Mouse (Mus musculus): ENCODE measurements around the gene Tgfb2. TPM values are rescaled to one million over a fixed set of nuclear protein-coding genes. Genes with fewer than 3 reads are reported as not detected.
A peak's percentile ranks its signal among the peaks of the same experiment; 100 is the strongest.

The Tgfb2 gene
- polyA plus RNA-seq, 1 experiment from 2014 or later, result 50.0 TPM

DNA sequence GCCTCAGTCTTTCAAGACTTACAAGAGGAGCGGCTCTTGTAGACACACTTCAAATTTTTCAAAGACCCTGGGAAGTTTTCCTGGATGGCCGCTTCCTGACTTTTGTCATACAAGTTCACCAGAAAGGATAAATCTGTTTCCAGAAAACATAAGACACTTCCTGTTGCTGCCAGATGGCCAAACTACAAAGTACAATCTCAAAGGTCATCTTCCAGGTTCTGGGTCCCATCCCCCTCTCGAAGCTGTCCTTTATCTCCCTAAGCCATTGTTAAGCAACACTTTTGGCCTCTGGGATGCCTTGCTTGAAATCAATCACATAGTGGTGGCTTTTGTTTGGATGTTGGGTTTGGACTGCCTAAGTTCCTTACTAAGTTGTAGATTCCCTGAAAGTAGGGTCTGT lies 21.7 kb downstream of the Tgfb2 start:
- Histone ChIP-seq H3K4me1 (ENCODE audit: control insufficient read depth in 2 of 2, insufficient read depth in 2 of 2, low read length in 2 of 2) (peaks cover 28 to 61% of the 10 kb centered on the region in 2 experiments), H3K36me3 (ENCODE audit: control insufficient read depth, insufficient read depth, low read length) (no peaks in the 10 kb centered on the region), H3K4me3 (ENCODE audit: control insufficient read depth in 1 of 2, insufficient read depth in 1 of 2, low read depth in 1 of 2, low read length in 2 of 2) (no peak overlapping the region), H3K27ac (replicated peaks in 1 of 2; ENCODE audit: control insufficient read depth in 1 of 2, insufficient read depth in 1 of 2, low read depth in 2 of 2, low read length in 2 of 2) (no peak overlapping the region), H3K9me3 (ENCODE audit: control insufficient read depth, low read length) (no peaks in the 10 kb centered on the region), H3K9ac (ENCODE audit: low read length) (no peak overlapping the region), H3K27me3 (ENCODE audit: control insufficient read depth, insufficient read depth, low read length) (no peaks in the 10 kb centered on the region), H3K4me2 (ENCODE audit: low read length) (no peak overlapping the region)
- no peak for ATAC-seq (ENCODE audit: insufficient number of reproducible peaks, insufficient read depth, low FRiP score, low read depth)
- 77% methylated on average over 3 of the region's 3 CpGs for WGBS

DNA sequence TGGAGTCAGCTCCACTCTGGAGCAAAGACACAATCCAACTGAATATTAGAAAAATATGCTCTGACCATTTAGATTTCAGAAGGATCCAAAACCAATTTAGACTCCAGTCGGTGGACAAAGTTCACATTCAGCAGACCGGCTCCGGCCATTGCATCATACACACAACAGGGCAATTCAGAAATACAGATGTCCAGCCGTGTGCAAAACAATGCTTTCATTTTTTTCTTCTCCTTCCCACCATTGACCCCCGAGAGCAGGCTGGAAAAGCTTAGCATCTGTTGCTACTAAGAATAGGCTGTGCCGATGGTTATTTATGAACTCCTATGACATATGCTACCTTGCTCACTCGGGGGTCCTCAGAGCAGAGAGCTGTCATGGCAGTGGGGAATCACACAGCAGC lies 23.2 kb downstream of the Tgfb2 start:
- 38% methylated on average over 7 of the region's 7 CpGs for WGBS
- Histone ChIP-seq H3K9ac (ENCODE audit: low read length) (peak overlapping the region; percentile 42; the same call in 1 of the 2 replicates), H3K4me2 (ENCODE audit: low read length) (peak overlapping the region; percentile 49), H3K4me3 (ENCODE audit: control insufficient read depth in 1 of 2, insufficient read depth in 1 of 2, low read depth in 1 of 2, low read length in 2 of 2) (no peak overlapping the region), H3K4me1 (ENCODE audit: control insufficient read depth in 2 of 2, insufficient read depth in 2 of 2, low read length in 2 of 2) (peaks cover 26 to 70% of the 10 kb centered on the region in 2 experiments), H3K9me3 (ENCODE audit: control insufficient read depth, low read length) (no peaks in the 10 kb centered on the region), H3K27ac (replicated peaks in 1 of 2; ENCODE audit: control insufficient read depth in 1 of 2, insufficient read depth in 1 of 2, low read depth in 2 of 2, low read length in 2 of 2) (peak overlapping the region; percentile 42 to 63; a peak in 3 of 4 replicates), H3K36me3 (ENCODE audit: control insufficient read depth, insufficient read depth, low read length) (no peaks in the 10 kb centered on the region), H3K27me3 (ENCODE audit: control insufficient read depth, insufficient read depth, low read length) (no peaks in the 10 kb centered on the region)
- no peak for ATAC-seq (ENCODE audit: insufficient number of reproducible peaks, insufficient read depth, low FRiP score, low read depth)

DNA sequence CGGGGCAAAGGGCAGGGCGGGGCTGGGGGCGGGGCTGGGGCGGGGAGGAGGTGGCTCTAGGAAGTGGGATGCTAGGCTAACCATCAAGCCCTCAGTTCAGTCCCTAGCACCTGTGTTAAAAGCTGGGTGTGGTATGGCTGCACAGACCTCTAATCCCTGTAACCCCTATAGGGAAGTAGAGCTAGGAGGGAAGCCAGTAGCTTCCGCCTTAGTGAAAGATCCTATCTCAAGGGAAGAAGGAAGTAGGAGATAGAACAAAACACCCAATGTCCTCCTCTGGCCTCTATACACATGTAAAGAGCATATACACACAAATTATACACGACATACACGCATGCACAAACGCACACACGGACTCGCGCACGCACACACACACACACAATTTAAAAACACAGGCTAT lies 28.2 kb downstream of the Tgfb2 start:
- Histone ChIP-seq H3K36me3 (ENCODE audit: control insufficient read depth, insufficient read depth, low read length) (peaks cover 9% of the 10 kb centered on the region; the same call in 1 of the 2 replicates), H3K27me3 (ENCODE audit: control insufficient read depth, insufficient read depth, low read length) (no peaks in the 10 kb centered on the region), H3K4me3 (ENCODE audit: control insufficient read depth in 1 of 2, insufficient read depth in 1 of 2, low read depth in 1 of 2, low read length in 2 of 2) (no peak overlapping the region), H3K4me1 (ENCODE audit: control insufficient read depth in 2 of 2, insufficient read depth in 2 of 2, low read length in 2 of 2) (peaks cover 22 to 63% of the 10 kb centered on the region in 2 experiments), H3K27ac (replicated peaks in 1 of 2; ENCODE audit: control insufficient read depth in 1 of 2, insufficient read depth in 1 of 2, low read depth in 2 of 2, low read length in 2 of 2) (no peak overlapping the region), H3K9me3 (ENCODE audit: control insufficient read depth, low read length) (no peaks in the 10 kb centered on the region), H3K4me2 (ENCODE audit: low read length) (no peak overlapping the region), H3K9ac (ENCODE audit: low read length) (no peak overlapping the region)
- 84% methylated on average over 12 of the region's 12 CpGs for WGBS
- no peak for ATAC-seq (ENCODE audit: insufficient number of reproducible peaks, insufficient read depth, low FRiP score, low read depth)

DNA sequence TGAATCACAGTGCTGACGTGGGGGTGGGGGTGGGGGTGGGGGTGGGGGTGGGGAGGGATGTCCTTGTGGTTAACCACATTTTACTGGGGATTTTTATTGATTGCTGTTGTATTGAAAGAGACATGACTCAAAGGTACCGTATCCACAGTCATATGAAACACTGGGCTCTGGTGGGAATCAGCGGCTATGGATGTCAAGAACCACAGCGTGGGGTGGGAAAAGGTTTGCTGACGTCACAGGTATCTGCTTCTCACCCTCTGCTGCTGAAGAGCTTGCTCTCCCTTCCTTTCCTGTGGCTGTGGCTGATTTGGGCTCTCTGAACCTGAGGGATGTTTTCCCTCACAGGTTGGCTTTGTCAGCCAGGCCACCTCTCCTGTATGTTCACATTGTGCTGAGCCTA lies 29.6 kb downstream of the Tgfb2 start:
- no peak overlapping the region for H3K4me3 ChIP-seq (ENCODE audit: control insufficient read depth in 1 of 2, insufficient read depth in 1 of 2, low read depth in 1 of 2, low read length in 2 of 2)
- ATAC-seq (ENCODE audit: insufficient number of reproducible peaks, insufficient read depth, low FRiP score, low read depth), result no peak
- H3K36me3 ChIP-seq (ENCODE audit: control insufficient read depth, insufficient read depth, low read length), result peaks cover 9% of the 10 kb centered on the region; the same call in 1 of the 2 replicates
- no peak overlapping the region for H3K4me2 ChIP-seq (ENCODE audit: low read length)
- WGBS, result 54% methylated on average over 5 of the region's 5 CpGs
- peaks cover 16 to 54% of the 10 kb centered on the region in 2 experiments for H3K4me1 ChIP-seq (ENCODE audit: control insufficient read depth in 2 of 2, insufficient read depth in 2 of 2, low read length in 2 of 2)
- no peaks in the 10 kb centered on the region for H3K27me3 ChIP-seq (ENCODE audit: control insufficient read depth, insufficient read depth, low read length)
- no peaks in the 10 kb centered on the region for H3K9me3 ChIP-seq (ENCODE audit: control insufficient read depth, low read length)
- H3K9ac ChIP-seq (ENCODE audit: low read length), result no peak overlapping the region
- no peak overlapping the region for H3K27ac ChIP-seq (replicated peaks in 1 of 2; ENCODE audit: control insufficient read depth in 1 of 2, insufficient read depth in 1 of 2, low read depth in 2 of 2, low read length in 2 of 2)

DNA sequence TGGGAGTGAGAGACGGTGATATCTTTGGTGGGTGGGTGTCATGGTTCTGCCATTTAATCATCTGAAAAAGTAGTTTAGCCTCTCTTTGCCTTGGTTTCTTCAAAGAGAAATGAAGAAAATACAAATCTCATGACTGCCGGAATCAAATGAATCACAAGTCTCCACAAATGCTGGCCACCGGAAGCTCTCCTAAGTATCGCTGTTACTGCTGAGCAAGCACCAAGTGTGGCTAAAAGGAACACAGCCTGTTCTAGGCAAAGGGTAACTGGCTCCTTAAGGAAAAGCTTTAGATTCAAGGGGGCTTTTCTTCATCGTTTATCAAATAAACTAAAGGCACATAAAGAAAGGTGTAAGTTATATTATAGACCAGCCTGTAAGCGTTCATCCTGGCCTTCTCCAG lies 30.5 kb downstream of the Tgfb2 start:
- Histone ChIP-seq H3K36me3 (ENCODE audit: control insufficient read depth, insufficient read depth, low read length) (peaks cover 9% of the 10 kb centered on the region; the same call in 1 of the 2 replicates), H3K9me3 (ENCODE audit: control insufficient read depth, low read length) (no peaks in the 10 kb centered on the region), H3K27ac (replicated peaks in 1 of 2; ENCODE audit: control insufficient read depth in 1 of 2, insufficient read depth in 1 of 2, low read depth in 2 of 2, low read length in 2 of 2) (no peak overlapping the region), H3K4me2 (ENCODE audit: low read length) (no peak overlapping the region), H3K4me1 (ENCODE audit: control insufficient read depth in 2 of 2, insufficient read depth in 2 of 2, low read length in 2 of 2) (peaks cover 19 to 47% of the 10 kb centered on the region in 2 experiments), H3K9ac (ENCODE audit: low read length) (no peak overlapping the region), H3K4me3 (ENCODE audit: control insufficient read depth in 1 of 2, insufficient read depth in 1 of 2, low read depth in 1 of 2, low read length in 2 of 2) (no peak overlapping the region), H3K27me3 (ENCODE audit: control insufficient read depth, insufficient read depth, low read length) (no peaks in the 10 kb centered on the region)
- ATAC-seq (ENCODE audit: insufficient number of reproducible peaks, insufficient read depth, low FRiP score, low read depth), result no peak
- WGBS, result 87% methylated on average over 6 of the region's 6 CpGs

DNA sequence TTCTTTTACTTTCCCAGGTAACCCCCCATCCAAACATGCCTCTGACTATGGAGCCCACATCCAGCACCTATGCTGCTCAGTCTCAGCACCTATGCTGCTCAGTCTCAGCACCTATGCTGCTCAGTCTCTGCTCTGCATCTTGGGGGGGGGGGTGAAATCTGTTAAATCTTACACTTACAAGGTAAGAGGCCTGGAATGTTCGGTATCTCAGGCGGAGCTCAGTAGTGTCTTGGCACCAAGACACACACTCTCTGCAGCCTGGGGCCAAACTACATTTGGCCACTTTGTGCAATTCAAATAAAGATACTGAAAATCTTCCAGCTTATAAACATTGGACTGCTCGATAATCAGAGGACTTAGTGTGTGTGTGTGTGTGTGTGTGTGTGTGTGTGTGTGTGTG lies 31.2 kb downstream of the Tgfb2 start:
- no peaks in the 10 kb centered on the region for H3K9me3 ChIP-seq (ENCODE audit: control insufficient read depth, low read length)
- H3K27me3 ChIP-seq (ENCODE audit: control insufficient read depth, insufficient read depth, low read length), result no peaks in the 10 kb centered on the region

DNA sequence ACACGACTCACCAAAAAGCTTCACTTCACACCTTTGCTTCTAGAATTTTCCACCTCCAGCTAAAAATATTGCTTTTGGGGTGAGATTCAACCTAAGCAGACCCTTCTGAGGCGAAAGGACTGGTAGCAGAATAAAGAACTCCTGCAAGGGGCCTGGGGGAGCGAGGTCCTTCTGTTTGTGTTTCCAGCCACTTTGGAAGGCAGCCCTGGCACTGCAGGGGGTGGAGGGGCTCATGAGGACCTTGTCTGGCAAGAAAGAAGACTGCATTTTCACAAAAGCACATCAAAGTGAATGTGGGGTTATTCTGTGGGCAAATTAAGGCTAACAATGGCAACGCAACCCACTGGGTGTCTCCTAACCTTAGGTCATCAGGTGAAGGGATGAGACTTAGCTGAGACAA lies 32.6 kb downstream of the Tgfb2 start:
- 86% methylated on average over 4 of the region's 4 CpGs for WGBS
- no peak for ATAC-seq (ENCODE audit: insufficient number of reproducible peaks, insufficient read depth, low FRiP score, low read depth)
- Histone ChIP-seq H3K27ac (replicated peaks in 1 of 2; ENCODE audit: control insufficient read depth in 1 of 2, insufficient read depth in 1 of 2, low read depth in 2 of 2, low read length in 2 of 2) (no peak overlapping the region), H3K9ac (ENCODE audit: low read length) (no peak overlapping the region), H3K27me3 (ENCODE audit: control insufficient read depth, insufficient read depth, low read length) (no peaks in the 10 kb centered on the region), H3K4me1 (ENCODE audit: control insufficient read depth in 2 of 2, insufficient read depth in 2 of 2, low read length in 2 of 2) (peaks cover 14 to 32% of the 10 kb centered on the region in 2 experiments), H3K4me2 (ENCODE audit: low read length) (no peak overlapping the region), H3K36me3 (ENCODE audit: control insufficient read depth, insufficient read depth, low read length) (peaks cover 9% of the 10 kb centered on the region; the same call in 1 of the 2 replicates), H3K9me3 (ENCODE audit: control insufficient read depth, low read length) (no peaks in the 10 kb centered on the region), H3K4me3 (ENCODE audit: control insufficient read depth in 1 of 2, insufficient read depth in 1 of 2, low read depth in 1 of 2, low read length in 2 of 2) (no peak overlapping the region)

More for the DNA sequence above, 31.2 kb downstream of the Tgfb2 start:
- Histone ChIP-seq H3K4me3 (ENCODE audit: control insufficient read depth in 1 of 2, insufficient read depth in 1 of 2, low read depth in 1 of 2, low read length in 2 of 2) (no peak overlapping the region), H3K27ac (replicated peaks in 1 of 2; ENCODE audit: control insufficient read depth in 1 of 2, insufficient read depth in 1 of 2, low read depth in 2 of 2, low read length in 2 of 2) (no peak overlapping the region), H3K9ac (ENCODE audit: low read length) (no peak overlapping the region), H3K36me3 (ENCODE audit: control insufficient read depth, insufficient read depth, low read length) (peaks cover 9% of the 10 kb centered on the region; the same call in 1 of the 2 replicates), H3K4me1 (ENCODE audit: control insufficient read depth in 2 of 2, insufficient read depth in 2 of 2, low read length in 2 of 2) (peaks cover 16 to 40% of the 10 kb centered on the region in 2 experiments), H3K4me2 (ENCODE audit: low read length) (no peak overlapping the region)
- no peak for ATAC-seq (ENCODE audit: insufficient number of reproducible peaks, insufficient read depth, low FRiP score, low read depth)
- WGBS, result 60% methylated on average over 3 of the region's 3 CpGs

DNA sequence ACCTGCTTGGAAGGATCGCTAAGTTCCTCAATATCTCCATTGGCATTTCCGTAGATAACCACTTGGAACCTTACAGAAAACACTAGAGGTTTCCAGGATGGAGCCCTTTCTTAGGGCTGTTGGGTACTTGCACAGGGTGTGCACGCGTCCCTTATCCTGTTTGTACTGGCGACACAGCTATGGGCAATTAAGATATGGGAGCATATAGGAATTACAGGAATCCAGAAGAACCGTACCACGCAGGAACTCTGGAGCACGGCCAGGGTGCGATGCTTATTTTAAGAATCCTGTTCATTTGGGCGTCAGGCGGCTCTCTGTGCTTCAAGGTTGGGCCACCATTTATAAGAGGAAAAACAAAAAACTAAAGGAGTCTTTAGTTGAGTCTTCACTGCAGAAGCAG lies 42.4 kb downstream of the Tgfb2 start:
- Histone ChIP-seq H3K4me2 (ENCODE audit: low read length) (peak overlapping the region; percentile 54), H3K4me3 (ENCODE audit: control insufficient read depth in 1 of 2, insufficient read depth in 1 of 2, low read depth in 1 of 2, low read length in 2 of 2) (no peak overlapping the region)
- 2% methylated on average over 11 of the region's 11 CpGs for WGBS

More for the DNA sequence above, 42.4 kb downstream of the Tgfb2 start:
- Histone ChIP-seq H3K36me3 (ENCODE audit: control insufficient read depth, insufficient read depth, low read length) (no peaks in the 10 kb centered on the region), H3K27ac (replicated peaks in 1 of 2; ENCODE audit: control insufficient read depth in 1 of 2, insufficient read depth in 1 of 2, low read depth in 2 of 2, low read length in 2 of 2) (peak overlapping the region; percentile 78 to 84), H3K9ac (ENCODE audit: low read length) (no peak overlapping the region), H3K9me3 (ENCODE audit: control insufficient read depth, low read length) (no peaks in the 10 kb centered on the region), H3K27me3 (ENCODE audit: control insufficient read depth, insufficient read depth, low read length) (no peaks in the 10 kb centered on the region), H3K4me1 (ENCODE audit: control insufficient read depth in 2 of 2, insufficient read depth in 2 of 2, low read length in 2 of 2) (peaks cover 42 to 67% of the 10 kb centered on the region in 2 experiments)
- ATAC-seq (ENCODE audit: insufficient number of reproducible peaks, insufficient read depth, low FRiP score, low read depth), result peak; percentile 84
